18 mouse cellular contexts compared by ENCODE assay signal in genomic region chr15:99430394-99430793, GRCm38 (mm10). TPM values are rescaled to one million over a fixed set of nuclear protein-coding genes. Genes with fewer than 3 reads are reported as not detected.
DNase-seq lines count a peak whose midpoint lies in the region; ATAC-seq lines count a peak whose summit lies in the region.
"Had no signal": no experiment of that assay in that cellular context is flagged by ENCODE, and none has a peak within 500 bp of the region (broad histone marks: within the 10 kb centered on the region; RNA-seq: fewer than 3 reads in every experiment).

No protein-coding gene starts in this region.

- peaks cover 52% of the 10 kb centered on the region for H3K36me3 ChIP-seq in heart, embryonic 12.5 days
- H3K36me3 ChIP-seq in limb, embryonic 12.5 days = peaks cover 92% of the 10 kb centered on the region
- H3K36me3 ChIP-seq in forebrain, embryonic 14.5 days (ENCODE audit: control insufficient read depth, insufficient read depth, low read length) = peaks cover 71% of the 10 kb centered on the region

- 0 out of 2 replicates have a peak overlapping the region, but pooled peaks have one; percentile 13 for H3K9ac ChIP-seq in heart, embryonic 12.5 days
- H3K9ac ChIP-seq in limb, embryonic 12.5 days (replicated peaks) = no peak overlapping the region; the same call in 1 of the 2 replicates
- H3K9ac ChIP-seq in forebrain, embryonic 14.5 days (ENCODE audit: low read length) = no peak overlapping the region
- H3K9ac ChIP-seq: forebrain, embryonic 12.5 days had no signal

- H3K4me3 ChIP-seq in heart, embryonic 12.5 days = no peak overlapping the region
- H3K4me3 ChIP-seq in limb, embryonic 12.5 days (replicated peaks) = no peak overlapping the region
- no peak overlapping the region for H3K4me3 ChIP-seq in forebrain, embryonic 14.5 days (ENCODE audit: low read depth, low read length)
- H3K4me3 ChIP-seq: forebrain, embryonic 12.5 days had no signal

- H3K4me2 ChIP-seq in heart, embryonic 12.5 days = no peak overlapping the region
- H3K4me2 ChIP-seq in limb, embryonic 12.5 days = no peak overlapping the region
- H3K4me2 ChIP-seq in forebrain, embryonic 14.5 days (ENCODE audit: low read length) = no peak overlapping the region
- H3K4me2 ChIP-seq: forebrain, embryonic 12.5 days; midbrain, embryonic 11.5 days had no signal

- no peak for ATAC-seq in heart, embryonic 12.5 days (ENCODE audit: insufficient number of reproducible peaks, low FRiP score)
- no peak for ATAC-seq in limb, embryonic 12.5 days (ENCODE audit: insufficient number of reproducible peaks, insufficient read depth, low FRiP score, low TSS enrichment, low read depth)
- ATAC-seq in forebrain, embryonic 14.5 days = no peak
- ATAC-seq: hindbrain, embryonic 16.5 days; intestine, embryonic 16.5 days had no signal

- no peaks in the 10 kb centered on the region for H3K27me3 ChIP-seq in heart, embryonic 12.5 days (replicated peaks)
- H3K27me3 ChIP-seq in limb, embryonic 12.5 days = no peaks in the 10 kb centered on the region
- H3K27me3 ChIP-seq in forebrain, embryonic 14.5 days (replicated peaks; ENCODE audit: control insufficient read depth, insufficient read depth, low read length) = no peaks in the 10 kb centered on the region
- H3K27me3 ChIP-seq: forebrain, embryonic 12.5 days had no signal

- no peak for DNase-seq in heart, postnatal 25 days (ENCODE audit: low spot score)
- DNase-seq in lung, postnatal 10 days = peak; percentile 46
- DNase-seq in lung, adult 18-20 months = no peak
- peak; percentile 12 for DNase-seq in T-cell, adult 2 months (ENCODE audit: low spot score)
- DNase-seq in cerebellum, adult 9-11 months = no peak
- DNase-seq in forebrain, embryonic 14.5 days (ENCODE audit: low spot score) = no peak
- DNase-seq: cerebellum, adult 18-20 months; gastrocnemius, postnatal 25 days; lung, adult 2 months; retina, postnatal 1 day had no signal

- WGBS in heart, embryonic 12.5 days = 66% methylated on average over 8 of the region's 8 CpGs
- 86% methylated on average over 8 of the region's 8 CpGs for WGBS in limb, embryonic 12.5 days
- WGBS in forebrain, embryonic 14.5 days = 90% methylated on average over 8 of the region's 8 CpGs

- intact Hi-C loops in heart, postnatal 25 days (cut with DNase I) = no loop called here

- peaks cover 64% of the 10 kb centered on the region for H3K4me1 ChIP-seq in heart, embryonic 12.5 days (replicated peaks)
- peaks cover 7% of the 10 kb centered on the region for H3K4me1 ChIP-seq in limb, embryonic 12.5 days (replicated peaks)
- no peaks in the 10 kb centered on the region for H3K4me1 ChIP-seq in forebrain, embryonic 14.5 days (ENCODE audit: control insufficient read depth, insufficient read depth, low read length)

- no peaks in the 10 kb centered on the region for H3K9me3 ChIP-seq in heart, embryonic 12.5 days (replicated peaks)
- H3K9me3 ChIP-seq in limb, embryonic 12.5 days = no peaks in the 10 kb centered on the region
- H3K9me3 ChIP-seq in forebrain, embryonic 14.5 days (replicated peaks; ENCODE audit: control insufficient read depth, low read length) = no peaks in the 10 kb centered on the region
- H3K9me3 ChIP-seq: forebrain, embryonic 12.5 days; G1E had no signal

- H3K27ac ChIP-seq in heart, embryonic 12.5 days (ENCODE audit: poor library complexity, severe bottlenecking) = no peak overlapping the region
- H3K27ac ChIP-seq in limb, embryonic 12.5 days = 0 out of 2 replicates have a peak overlapping the region, but pooled peaks have one; percentile 14
- H3K27ac ChIP-seq in forebrain, embryonic 14.5 days (ENCODE audit: low read depth, low read length) = no peak overlapping the region
- H3K27ac ChIP-seq: forebrain, embryonic 12.5 days; macrophage had no signal

RNA-seq across cellular contexts. Expression of gene Nckap5l, which starts 27.2 kb away (rescaled TPM):
- polyA plus RNA-seq in heart, embryonic 12.5 days (2016; fragmentation: Nextera tagmentation; extraction: Ambion mirVana) = 11.4 and 12.0 TPM in 2 replicates
- total RNA-seq in heart, postnatal 25 days (2021) = 1 to 10 TPM; 6.4 to 7.6 TPM
- 13.6 and 14.6 TPM in 2 replicates for polyA plus RNA-seq in limb, embryonic 12.5 days (2016; fragmentation: Nextera tagmentation; extraction: Ambion mirVana)
- polyA plus RNA-seq in forebrain, embryonic 14.5 days (2014; fragmentation: Nextera tagmentation; extraction: Ambion mirVana) = 9.1 and 12.4 TPM in 2 replicates

RNA-seq across cellular contexts. Expression of gene Tmbim6, which starts 37.7 kb away (rescaled TPM):
- polyA plus RNA-seq in heart, embryonic 12.5 days (2016; fragmentation: Nextera tagmentation; extraction: Ambion mirVana) = 251 and 253 TPM in 2 replicates
- total RNA-seq in heart, postnatal 25 days (2021) = 100 to 1,000 TPM; 207 to 215 TPM
- polyA plus RNA-seq in limb, embryonic 12.5 days (2016; fragmentation: Nextera tagmentation; extraction: Ambion mirVana) = 240 and 252 TPM in 2 replicates
- polyA plus RNA-seq in forebrain, embryonic 14.5 days (2014; fragmentation: Nextera tagmentation; extraction: Ambion mirVana) = 230 and 247 TPM in 2 replicates

RNA-seq across cellular contexts. Expression of gene Bcdin3d, which starts 44.1 kb away (rescaled TPM):
- polyA plus RNA-seq in heart, embryonic 12.5 days (2016; fragmentation: Nextera tagmentation; extraction: Ambion mirVana) = 11.3 and 12.2 TPM in 2 replicates
- total RNA-seq in heart, postnatal 25 days (2021) = 1 to 10 TPM; 3.2 to 4.0 TPM
- polyA plus RNA-seq in limb, embryonic 12.5 days (2016; fragmentation: Nextera tagmentation; extraction: Ambion mirVana) = 18.6 and 20.2 TPM in 2 replicates
- polyA plus RNA-seq in forebrain, embryonic 14.5 days (2014; fragmentation: Nextera tagmentation; extraction: Ambion mirVana) = 22.4 and 25.4 TPM in 2 replicates

Comparison
In these comparisons a context has a peak if more than half of its experiments do, and no peak if none do; other contexts are left out.
1. DNase-seq: peak in lung, postnatal 10 days (single experiment) and T-cell, adult 2 months (single experiment); none in heart, postnatal 25 days (single experiment), lung, adult 18-20 months (0 of 2), cerebellum, adult 9-11 months (single experiment) and forebrain, embryonic 14.5 days (single experiment).